Mouse (Mus musculus) myocyte (in vitro differentiated cells): ENCODE measurements around the gene Lrrc72. TPM values are rescaled to one million over a fixed set of nuclear protein-coding genes. Genes with fewer than 3 reads are reported as not detected.

ENCODE experiments used
- H3K27me3 ChIP-seq: one replicate; pipeline ENCODE4 v1.6.1; 2011; ENCODE audit not compliant: control insufficient read depth, insufficient read depth, insufficient read length
- H3K36me3 ChIP-seq: one replicate; pipeline ENCODE4 v1.6.1; 2011; ENCODE audit not compliant: control insufficient read depth, insufficient read depth
- H3K4me2 ChIP-seq: one replicate; pipeline ENCODE4 v1.6.1; 2011; ENCODE audit warnings: low read depth, control low read depth
- H3K4me3 ChIP-seq: one replicate; pipeline ENCODE4 v1.5.1; 2011; ENCODE audit warnings: mild to moderate bottlenecking, control low read depth, moderate library complexity
- H3K79me2 ChIP-seq: one replicate; pipeline ENCODE4 v1.6.1; 2011; ENCODE audit not compliant: control insufficient read depth, insufficient read depth
- H3ac ChIP-seq: one replicate; pipeline ENCODE4 v1.6.1; 2011; ENCODE audit not compliant: control insufficient read depth, insufficient read length
- CEBPB ChIP-seq: IDR thresholded peaks from 2 replicates; pipeline ENCODE4 v1.6.1; 2011; ENCODE audit warnings: mild to moderate bottlenecking, moderate library complexity; ENCODE audit not compliant: poor library complexity, insufficient read depth, severe bottlenecking
- E2F4 ChIP-seq: IDR thresholded peaks from one replicate; pipeline ENCODE4 v1.6.1; 2011; ENCODE audit warnings: mild to moderate bottlenecking, control low read depth, moderate library complexity; ENCODE audit not compliant: insufficient read depth
- MAX ChIP-seq: IDR thresholded peaks from one replicate; pipeline ENCODE4 v1.6.1; 2011; ENCODE audit warnings: low read depth, mild to moderate bottlenecking, control low read depth
- MYOD1 ChIP-seq, 3 experiments: IDR thresholded peaks; one replicate each; pipeline ENCODE4 v1.6.1; 2011; ENCODE audit warnings: control low read depth in 2 of 3, low read depth in 2 of 3, mild to moderate bottlenecking in 2 of 3, moderate library complexity in 1 of 3; ENCODE audit not compliant: insufficient read length in 2 of 3, control insufficient read depth in 1 of 3
- MYOG ChIP-seq, 3 experiments: IDR thresholded peaks; one replicate each; pipeline ENCODE4 v1.6.1; 2011; ENCODE audit warnings: control low read depth in 2 of 3, low read depth in 2 of 3, mild to moderate bottlenecking in 2 of 3; ENCODE audit not compliant: insufficient read length in 2 of 3, control insufficient read depth in 1 of 3, insufficient read depth in 1 of 3
- POLR2A ChIP-seq: IDR thresholded peaks from one replicate; pipeline ENCODE4 v1.6.1; 2011; ENCODE audit warnings: low read depth, mild to moderate bottlenecking, control low read depth, moderate library complexity; ENCODE audit not compliant: insufficient read length
- POLR2AphosphoS2 ChIP-seq: IDR thresholded peaks from one replicate; pipeline ENCODE4 v1.6.1; 2011; ENCODE audit warnings: low read depth, control low read depth; ENCODE audit not compliant: insufficient read length
- REST ChIP-seq: IDR thresholded peaks from one replicate; pipeline ENCODE4 v1.6.1; 2011; ENCODE audit warnings: mild to moderate bottlenecking, control low read depth, moderate library complexity; ENCODE audit not compliant: insufficient read depth, insufficient read length
- SRF ChIP-seq: IDR thresholded peaks from one replicate; pipeline ENCODE4 v1.6.1; 2011; ENCODE audit warnings: low read depth; ENCODE audit not compliant: control insufficient read depth, insufficient read length
- TCF12 ChIP-seq: IDR thresholded peaks from one replicate; pipeline ENCODE4 v1.6.1; 2011; ENCODE audit warnings: mild to moderate bottlenecking, control low read depth; ENCODE audit not compliant: poor library complexity, insufficient read depth, severe bottlenecking
- TCF3 ChIP-seq: IDR thresholded peaks from one replicate; pipeline ENCODE4 v1.6.1; 2011; ENCODE audit warnings: low read depth, control low read depth; ENCODE audit not compliant: insufficient read length
- USF1 ChIP-seq: IDR thresholded peaks from one replicate; pipeline ENCODE4 v1.6.1; 2011; ENCODE audit warnings: low read depth, mild to moderate bottlenecking, control low read depth, moderate library complexity
- polyA plus RNA-seq: library from polyadenylated mRNA; unstranded; fragments of >200 nt; fragmentation: generic; extraction: Trizol; gene quantifications from one replicate; pipeline ENCODE4 v1.2.1, GENCODE M21; 2012; ENCODE audit warnings: missing spikeins

Lrrc72 gene
- polyA plus RNA-seq, 1 experiment = 0.08 TPM

- Histone ChIP-seq H3K27me3 (no peaks in the 10 kb centered on the region), H3K4me2 (no peak overlapping the region), H3K79me2 (peaks cover under 1% of the 10 kb centered on the region), H3ac (no peak overlapping the region), H3K4me3 (no peak overlapping the region), H3K36me3 (no peaks in the 10 kb centered on the region)
- TF ChIP-seq TCF12 (no peak), CEBPB (no peak), REST (no peak), SRF (no peak), POLR2AphosphoS2 (no peak), MAX (no peak), MYOG (IDR thresholded peaks at IDR 0.05; ENCODE audit: control insufficient read depth in 1 of 3, insufficient read depth in 1 of 3, insufficient read length in 2 of 3, low read depth in 2 of 3) (no peak), USF1 (no peak), E2F4 (no peak), POLR2A (no peak), MYOD1 (IDR thresholded peaks at IDR 0.05; ENCODE audit: control insufficient read depth in 1 of 3, insufficient read length in 2 of 3, low read depth in 2 of 3) (no peak), TCF3 (no peak)
Observed at GRCm38 (mm10) chr12:36164126-36164791, 88.9 kb downstream of the Lrrc72 start.

Other genes starting within 250 kb of the Lrrc72 start
- 7.6 TPM for gene Tspan13, start 210.9 kb downstream of the Lrrc72 start, polyA plus RNA-seq
- gene Ankmy2, start 96.3 kb downstream of the Lrrc72 start, polyA plus RNA-seq = 8.5 TPM
- gene Bzw2, start 95.3 kb downstream of the Lrrc72 start, polyA plus RNA-seq = 86.8 TPM
- not detected for gene Sostdc1, start 60.7 kb upstream of the Lrrc72 start, polyA plus RNA-seq
- gene Ispd, start 128.1 kb upstream of the Lrrc72 start, polyA plus RNA-seq = 1.6 TPM
- 0.24 TPM for gene D630036H23Rik, start 128.8 kb upstream of the Lrrc72 start, polyA plus RNA-seq